Mouse (Mus musculus): ENCODE data around the gene Grk4.
"Not testable (repeated sequence)": the region's sequence is repeated elsewhere in the genome, so short reads cannot be mapped to it uniquely, and the experiment has no call there.

Gene Grk4

DNA sequence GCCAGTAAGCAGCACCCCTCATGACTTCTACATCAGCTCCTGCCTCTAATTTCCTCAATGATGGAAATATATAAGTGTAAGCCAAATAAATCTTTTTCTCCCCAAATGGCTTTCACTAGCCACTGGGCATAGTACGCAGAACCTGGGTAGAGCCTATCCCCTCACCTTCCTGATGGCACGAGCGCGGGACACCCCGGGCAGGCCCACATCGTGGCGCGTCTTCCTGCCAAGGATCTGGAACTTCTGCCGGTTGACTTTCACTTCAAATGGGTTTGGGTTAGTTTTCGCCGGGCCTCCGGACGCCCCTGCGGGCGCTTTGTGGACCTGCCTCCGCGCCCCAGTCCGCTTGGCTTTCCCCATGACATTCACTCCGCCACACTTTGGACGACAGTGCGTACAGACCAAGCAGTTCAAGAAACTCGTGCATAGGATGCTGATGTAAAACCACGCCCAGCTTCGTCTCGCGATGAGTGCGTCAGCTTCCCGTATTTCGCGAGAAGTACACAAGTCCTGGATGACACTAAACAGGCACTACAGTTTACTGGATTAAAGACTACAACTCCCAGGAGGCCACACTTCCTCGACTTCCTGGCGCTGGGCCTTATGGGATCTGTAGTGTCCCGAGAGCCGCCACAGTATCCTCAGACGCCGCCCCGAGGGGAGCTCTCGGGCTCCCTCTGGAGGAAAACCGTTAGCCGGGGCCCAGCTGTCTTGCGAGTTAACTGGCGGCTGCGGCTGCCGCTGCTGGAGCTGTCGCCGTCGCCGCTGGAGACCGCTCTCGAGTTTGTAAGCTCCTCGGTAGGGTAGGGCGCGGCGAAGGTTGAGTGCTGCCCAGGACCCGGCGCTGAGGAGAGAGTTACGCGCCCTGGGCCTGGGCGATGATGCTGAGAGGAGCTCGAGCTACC lies at the start of gene Grk4, which contains the start of gene Nop14:
Grk4 (plus strand) TSS at position 694 of the 905 bp plus-strand sequence.
Nop14 (minus strand) TSS at position 463 of the 905 bp plus-strand sequence.
- peak; percentile 99 for DNase-seq

DNA sequence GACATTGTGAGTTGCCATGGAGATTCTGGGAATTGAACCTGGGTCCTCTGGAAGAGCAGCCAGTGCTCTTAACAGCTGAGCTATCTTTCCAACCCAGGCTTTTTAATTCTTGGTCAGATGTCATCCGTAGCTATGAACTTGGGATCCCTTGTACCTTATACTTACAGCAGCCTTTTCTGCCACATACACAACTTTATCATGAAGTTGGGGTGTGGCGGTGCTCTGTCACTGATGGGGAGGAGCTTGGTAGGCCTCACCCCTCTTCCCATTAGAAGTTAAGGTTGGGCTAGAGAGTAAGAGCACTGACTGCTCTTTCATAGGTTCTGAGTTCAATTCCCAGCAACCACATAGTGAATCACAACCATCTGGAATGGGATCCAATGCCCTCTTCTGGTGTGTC lies 27.2 kb upstream of the Grk4 start:
- no peak for DNase-seq

DNA sequence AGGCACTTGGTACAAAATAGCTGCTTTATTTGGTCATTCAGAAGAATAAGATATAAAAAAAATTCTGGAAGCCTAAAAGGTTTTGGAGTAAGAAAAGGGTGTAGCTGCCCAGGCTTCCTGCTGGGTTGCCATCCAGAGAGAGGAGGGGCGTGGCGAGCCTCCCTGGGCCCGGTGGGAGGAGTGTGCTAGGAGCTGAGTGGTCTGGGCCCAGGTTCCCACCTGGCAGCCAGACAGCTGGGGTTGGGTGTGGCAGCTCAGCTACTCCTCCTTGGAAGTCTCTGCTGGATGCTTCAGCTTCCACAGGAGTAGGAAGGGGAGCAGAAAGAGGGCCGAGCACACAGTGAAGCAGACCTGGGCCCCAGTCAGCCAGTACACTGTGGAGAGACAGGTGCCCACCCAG lies 26.5 kb upstream of the Grk4 start:
- DNase-seq, result no peak

DNA sequence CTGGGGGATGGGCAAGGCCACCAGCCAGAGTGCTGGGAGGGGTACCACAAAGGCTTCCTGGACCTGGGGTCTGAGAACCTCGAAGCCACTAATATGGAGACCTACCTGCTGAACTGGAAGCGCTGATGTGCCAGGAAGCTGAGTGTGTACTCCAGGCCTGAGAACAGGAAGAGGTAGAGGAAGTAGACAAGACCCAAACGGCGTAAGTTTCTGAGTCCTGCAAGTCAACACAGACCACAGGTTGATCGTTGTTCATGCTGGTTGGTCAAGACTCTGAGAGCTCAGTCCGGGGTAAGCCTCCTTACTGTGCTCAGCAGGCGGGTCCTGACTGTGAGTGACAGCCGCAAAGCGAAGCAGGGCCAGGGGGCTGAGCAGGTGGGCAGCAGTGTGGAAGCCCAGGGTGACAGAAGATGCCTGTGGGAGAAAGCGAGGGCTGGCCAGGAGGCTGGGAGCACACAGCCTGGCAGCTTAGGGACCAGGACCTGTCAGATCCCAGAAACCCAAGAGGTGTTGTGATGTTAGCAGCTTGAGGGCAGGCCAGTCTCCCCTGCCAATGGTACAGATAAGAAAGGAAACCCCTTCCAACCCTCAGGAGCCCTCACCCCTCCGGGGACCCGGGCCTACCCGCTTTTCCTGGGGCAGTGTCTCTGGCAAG lies 25.3 kb upstream of the Grk4 start:
- no peak for DNase-seq

DNA sequence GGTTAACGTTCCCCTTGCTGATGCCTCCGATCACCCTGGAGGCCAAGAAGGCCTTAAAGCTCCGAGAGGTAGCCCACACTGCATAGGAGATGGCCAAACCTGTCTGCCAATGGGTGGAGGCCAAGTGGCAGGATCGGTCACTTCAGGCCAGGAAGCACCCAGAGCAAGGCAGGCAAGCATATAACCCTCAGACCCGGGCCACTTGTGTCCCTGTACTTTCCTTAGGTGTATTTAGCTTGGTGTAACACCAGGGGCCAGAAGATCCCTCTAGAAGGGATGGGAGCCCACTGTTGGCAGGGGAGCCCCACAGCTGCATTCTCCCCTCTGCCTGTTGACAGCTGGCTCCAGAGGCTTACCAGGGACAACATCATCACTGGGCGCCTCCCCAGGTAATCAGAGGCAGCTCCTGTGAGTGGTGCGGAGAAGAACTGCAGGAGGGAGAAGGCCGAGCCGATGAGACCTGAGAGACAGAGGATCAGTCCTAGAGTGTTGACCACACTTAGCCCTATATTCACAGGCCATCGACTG lies 24.4 kb upstream of the Grk4 start:
- DNase-seq, result peak; percentile 20

DNA sequence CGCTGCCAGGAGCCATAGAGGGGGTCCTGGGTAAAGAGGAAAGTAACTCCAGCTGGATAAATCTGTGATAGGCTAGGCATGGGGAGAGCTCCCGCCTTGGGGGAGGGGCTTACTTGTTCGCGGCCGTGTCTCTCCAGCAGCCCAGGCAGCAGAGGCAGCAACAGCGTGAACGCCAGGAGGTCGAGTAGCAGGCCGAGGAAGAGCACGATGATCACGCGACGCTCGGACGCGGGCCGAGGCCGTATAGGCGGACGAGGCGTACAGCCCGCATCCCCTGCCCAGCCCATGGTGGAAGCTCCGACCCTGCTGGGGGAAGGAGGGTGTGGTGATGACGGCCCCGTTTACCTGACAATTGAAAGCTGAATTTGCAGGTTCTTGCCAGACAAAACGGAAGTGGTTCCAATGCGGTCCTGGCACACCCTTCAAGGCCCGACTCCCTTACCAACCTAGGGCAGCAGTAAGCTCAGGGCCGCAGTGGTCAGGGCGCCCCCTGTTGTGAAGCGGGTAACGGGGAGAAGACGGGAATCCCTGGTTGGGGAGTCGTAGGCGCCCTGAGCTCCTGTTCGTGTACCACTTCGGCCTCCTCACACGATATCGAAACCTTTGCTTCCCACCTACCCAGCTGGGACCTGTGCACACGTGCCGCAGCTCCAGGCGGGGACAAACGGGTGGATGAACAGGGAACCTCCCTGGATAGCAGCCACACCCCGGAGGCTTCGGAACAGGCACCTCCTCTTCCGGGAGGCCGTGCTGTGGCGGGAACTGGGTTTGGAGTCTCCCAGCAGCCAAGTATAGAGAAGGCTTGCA lies 23.5 kb upstream of the Grk4 start, which contains the start of gene Mfsd10:
Mfsd10 (minus strand) TSS at position 732 of the 807 bp plus-strand sequence.
- peak; percentile 82 for DNase-seq

DNA sequence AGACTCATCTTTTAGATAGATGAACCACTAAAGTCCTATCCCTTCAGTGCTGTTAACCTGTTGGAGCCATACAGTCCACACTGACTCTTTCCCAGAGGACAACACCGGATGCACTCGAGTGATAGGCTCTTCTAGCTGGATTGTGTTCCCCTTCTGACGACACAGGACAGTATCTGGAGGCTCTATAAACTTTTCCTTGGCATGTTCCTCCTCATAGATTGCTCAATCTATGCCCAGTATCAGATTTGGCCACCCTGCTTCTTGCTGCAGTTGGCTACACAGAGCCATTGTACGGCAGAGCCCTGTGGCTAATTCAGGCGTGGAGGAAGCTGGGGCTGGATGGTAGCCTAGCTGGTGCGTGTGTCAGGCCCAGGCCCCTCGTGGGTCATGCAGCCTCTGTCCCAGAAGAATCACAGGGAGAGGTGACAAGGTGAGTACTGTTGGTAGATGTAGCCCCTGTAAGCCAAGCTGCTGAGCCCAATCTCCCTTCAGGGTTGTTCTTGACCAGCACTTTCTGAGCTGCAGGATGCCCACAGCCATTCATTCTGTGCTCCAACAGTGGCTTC lies 22.5 kb upstream of the Grk4 start:
- no peak for DNase-seq

DNA sequence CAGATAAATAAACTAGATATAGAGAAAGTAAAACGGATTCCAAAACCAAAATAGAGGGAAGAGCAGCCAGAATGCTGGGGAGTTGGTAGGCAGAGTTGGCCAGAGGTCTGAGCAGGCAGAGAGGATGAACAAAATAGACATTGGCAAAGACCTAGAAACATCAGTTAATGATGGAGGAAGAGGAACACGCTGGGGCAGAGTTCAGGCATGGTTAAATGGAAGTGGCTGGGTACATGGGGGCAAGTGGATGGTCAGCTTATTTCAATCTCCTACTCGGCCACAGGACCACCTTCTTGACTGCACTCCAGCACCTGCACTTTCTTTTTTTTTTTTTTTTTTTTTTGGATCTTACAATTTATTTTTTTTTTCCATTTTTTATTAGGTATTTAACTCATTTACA lies 18.2 kb upstream of the Grk4 start:
- DNase-seq, result no peak

DNA sequence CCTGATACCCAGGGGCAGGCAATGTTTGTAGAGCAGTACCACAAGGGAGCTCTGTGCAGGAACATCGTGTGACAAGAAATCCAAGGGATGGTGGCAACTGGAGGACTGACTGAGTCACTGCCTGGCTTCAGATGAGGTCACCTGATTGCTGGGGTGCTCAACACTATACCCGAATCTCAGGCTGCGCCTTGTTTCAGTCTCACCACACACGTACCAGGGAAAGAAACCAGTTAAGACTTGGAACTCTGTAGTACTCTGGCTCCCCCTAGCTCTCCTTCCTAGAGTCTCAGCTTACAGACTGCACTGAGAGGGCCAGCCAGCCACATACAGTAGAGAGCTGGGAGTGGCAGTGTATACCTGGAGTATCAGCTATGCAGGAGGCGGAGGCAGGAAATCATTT lies 17.2 kb upstream of the Grk4 start:
- peak; percentile 65 for DNase-seq

DNA sequence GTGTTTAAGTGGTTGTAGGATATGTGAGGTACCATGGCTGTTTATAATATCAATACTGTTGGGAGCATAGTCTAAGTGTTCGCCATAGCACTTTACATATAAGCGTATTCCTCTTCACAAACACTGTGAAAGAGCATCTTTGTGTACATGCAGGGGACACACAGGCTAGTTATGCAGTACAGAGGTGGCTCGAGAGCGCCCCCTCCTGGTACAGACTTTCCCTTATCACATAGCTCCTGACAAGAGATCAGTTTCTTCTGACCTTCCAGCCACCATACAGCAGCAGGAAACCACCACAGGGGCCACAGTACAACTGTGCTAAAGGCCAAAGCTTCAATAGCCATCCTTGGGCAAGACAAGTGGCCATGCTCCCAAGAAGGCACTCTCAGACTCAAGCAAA lies 12.6 kb upstream of the Grk4 start:
- DNase-seq, result peak; percentile 74

DNA sequence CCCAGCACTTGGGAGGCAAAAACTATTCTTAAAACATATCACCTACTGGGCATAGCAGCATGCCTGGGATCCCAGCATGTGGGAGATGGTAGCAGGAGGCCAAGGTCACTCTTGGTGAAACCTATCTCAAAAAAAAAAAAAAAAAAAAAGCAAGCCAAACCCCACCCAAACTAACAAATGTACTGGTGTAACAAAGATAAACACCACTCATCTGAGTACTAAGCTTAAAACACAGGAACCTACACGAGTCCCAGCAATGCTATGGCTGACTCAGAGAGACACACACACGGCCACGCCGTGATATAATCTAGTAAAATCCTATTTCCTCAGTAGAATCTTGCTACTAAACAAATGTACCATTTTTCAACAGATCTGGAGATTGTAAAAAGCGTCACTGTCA lies 7.2 kb upstream of the Grk4 start:
- no peak for DNase-seq

DNA sequence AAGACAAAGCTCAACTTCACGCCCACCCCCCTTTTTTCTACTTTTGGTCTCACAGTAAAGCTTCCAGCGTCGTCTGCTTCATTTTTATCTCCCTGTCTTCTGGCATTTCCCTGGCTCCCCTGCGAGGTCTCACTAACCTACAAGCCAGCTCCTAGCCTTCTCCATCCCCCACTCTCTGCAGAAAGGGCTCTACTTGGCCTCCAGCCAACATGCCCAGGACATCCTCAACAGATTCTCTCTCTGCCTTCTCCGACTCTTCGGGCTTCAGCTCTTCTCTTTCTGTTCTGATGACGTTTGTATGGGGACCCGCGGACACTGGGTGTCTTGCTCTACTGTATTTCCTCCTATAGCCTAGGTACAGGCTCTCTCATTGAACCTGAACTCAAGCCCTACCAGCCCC lies 5.3 kb upstream of the Grk4 start:
- no peak for DNase-seq

DNA sequence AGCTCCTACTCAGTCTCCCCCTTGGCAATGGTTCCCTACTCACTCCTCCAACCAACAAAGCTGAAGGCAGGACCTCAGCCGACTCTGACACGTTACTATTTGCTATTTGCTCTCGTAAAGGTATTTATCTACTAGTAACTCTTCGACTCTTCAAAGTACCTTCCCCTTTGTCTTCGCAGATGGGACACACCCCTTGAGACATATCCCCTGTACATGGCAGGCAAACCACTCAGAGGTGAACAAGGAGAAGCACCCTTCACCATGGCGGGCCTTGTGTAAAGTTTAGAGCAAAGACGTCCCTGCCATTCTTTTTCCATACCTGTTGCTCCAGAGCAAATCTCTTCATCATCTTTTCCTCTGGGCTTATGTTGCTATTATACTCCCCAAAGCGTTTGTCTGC lies 2.6 kb upstream of the Grk4 start:
- DNase-seq, result no peak

DNA sequence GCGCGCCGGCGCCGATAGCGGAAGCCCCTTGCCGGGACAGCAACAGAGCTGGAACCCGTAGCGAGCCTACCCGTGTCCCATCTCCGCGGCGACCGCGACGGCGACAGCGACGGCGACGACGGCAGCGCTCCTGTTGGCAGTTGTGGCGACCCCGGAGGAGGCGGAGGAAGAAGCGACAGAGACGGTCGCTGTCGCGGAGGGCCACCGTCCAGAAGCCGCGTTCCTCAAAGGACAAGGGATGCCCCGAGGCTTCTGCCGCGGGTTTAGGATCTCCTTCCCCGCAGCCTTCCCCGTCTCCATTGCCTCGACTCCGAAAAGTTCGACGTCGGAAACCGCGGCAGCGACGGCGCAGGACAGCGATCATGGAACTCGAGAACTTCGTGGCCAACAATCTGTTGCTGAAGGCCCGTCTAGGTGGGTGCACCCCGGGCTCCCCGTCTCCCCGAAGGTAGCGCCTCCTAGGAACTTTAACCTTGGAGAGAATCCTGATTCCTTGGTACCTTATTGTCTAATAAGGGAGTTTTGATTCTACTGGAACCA lies 482 bp downstream of the Grk4 start:
- no peak for DNase-seq

DNA sequence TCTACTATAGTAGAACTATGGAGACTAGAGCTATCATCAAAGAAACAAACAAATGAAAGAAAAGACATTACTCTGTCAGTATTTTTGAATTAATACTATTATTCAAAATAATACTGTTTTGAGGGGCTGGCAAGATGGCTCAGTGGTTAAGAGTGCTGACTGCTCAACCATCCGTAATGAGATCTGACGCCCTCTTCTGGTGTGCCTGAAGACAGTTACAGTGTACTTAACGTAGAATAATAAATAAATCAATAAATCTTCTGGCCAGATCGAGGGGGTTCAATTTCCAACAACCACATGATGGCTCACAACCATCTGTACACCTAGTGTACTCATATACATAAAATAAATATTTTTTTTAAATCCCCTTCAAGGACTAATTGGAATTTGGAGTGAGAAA lies 1.7 kb downstream of the Grk4 start:
- DNase-seq, result no peak

DNA sequence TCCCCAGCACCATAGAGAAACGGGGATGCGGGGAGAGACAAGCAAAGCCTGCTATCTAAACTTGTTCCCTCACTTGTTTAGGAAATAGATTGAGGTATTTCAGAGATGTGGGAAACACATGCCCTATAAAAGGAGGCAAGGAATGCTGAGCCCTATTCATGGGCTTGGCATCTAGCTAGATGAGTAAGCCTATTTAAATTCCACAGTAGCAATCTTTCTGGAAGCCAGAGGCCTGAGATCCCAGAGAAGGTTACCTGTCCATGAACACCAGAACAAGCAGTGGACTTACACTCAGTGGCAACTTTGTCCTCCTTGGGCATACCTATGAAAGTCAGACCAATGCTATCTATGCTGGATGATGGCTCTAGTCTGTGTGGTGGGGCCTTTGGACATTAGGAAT lies 3.1 kb downstream of the Grk4 start:
- DNase-seq, result no peak

DNA sequence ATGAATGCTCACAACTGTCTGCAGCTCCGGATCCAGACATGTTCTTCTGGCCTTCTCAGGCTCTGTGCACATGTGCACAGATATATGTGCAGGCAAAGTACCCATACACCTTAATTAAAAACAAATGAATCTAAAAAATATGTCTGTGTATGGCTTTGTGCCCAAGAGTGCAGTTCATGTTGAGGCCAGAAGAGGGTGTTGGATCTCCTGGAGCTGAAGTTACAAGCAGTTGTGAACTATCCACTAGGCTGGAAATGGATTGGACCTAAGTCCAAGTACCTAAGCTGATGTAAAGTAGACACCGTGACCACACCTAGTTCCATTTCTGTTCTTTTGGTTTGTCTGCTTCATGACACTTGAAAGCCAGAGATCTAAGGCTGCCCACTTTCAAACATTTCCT lies 9.3 kb downstream of the Grk4 start:
- no peak for DNase-seq

DNA sequence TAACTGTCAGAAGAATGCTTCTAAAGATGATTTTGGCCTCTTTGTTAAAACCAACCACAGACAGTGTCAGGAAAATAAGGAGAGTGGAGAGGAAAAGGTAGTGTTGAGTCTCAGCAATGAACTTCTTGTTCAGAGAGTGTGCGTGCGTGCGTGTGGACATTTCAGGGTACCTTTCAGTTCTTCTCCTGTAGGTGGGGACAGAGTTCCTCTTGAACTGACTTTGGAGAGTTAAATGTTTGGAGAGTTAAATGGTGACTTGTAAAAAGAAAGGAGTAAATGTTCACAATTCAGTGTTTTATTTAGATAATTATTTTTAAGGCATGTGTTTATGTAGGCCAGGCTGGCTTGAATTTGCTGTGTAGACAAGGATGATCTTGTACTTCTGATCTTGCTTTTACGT lies 10.1 kb downstream of the Grk4 start:
- DNase-seq, result no peak

DNA sequence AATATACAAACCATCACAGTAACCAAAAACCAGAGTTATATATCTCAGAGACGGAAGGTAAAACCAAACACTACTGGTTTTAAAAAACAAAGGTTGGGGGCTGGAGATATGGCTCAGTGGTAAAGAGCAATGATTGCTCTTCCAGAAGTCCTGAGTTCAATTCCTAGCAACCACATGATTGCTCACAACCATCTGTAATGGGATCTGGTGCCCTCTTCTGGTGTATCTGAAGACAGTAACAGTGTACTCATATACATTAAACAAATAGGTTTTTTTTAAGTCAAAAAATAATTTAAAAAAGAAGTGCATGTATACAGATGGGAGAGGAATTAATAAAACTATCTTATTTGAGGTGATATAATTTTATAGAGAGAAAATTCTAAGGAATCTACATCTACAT lies 29.7 kb downstream of the Grk4 start:
- DNase-seq, result no peak

DNA sequence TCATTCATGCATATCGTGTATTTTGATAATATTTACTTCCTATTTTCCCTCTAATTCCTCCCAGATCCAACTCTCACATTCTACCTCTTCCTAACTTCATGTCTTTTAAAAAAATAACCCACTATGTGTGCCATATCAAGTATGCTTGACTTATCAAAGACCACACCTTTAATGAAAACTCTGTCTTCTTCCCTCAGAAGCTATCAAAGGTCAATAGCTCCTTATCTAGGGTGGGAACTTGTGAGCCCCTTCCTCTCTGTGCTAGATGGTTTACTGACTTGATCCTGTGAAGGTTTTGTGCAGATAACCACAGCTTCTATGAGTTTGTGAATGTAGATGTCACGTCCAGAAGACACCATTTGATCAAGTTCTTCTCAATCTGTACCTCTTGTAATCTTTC lies 32.6 kb downstream of the Grk4 start:
- DNase-seq, result no peak

DNA sequence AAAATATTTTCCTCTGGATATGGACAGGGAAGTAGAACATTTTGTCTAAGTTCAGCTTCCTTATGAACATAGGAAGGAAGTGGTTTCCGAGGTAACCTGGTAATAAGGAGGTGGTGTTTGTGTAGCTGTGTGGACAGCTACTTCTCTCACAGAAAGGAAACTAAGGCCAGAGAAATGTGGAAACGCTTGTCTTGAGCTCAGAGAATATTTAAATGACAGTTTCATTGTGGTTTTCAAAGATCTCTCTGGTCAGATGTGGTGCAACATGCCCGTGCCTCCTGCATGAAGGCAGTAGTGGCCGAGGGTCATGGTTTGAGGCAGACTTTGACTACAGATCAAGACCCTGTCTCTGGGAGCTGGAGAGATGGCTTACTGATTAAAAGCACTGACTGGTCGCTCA lies 35.3 kb downstream of the Grk4 start:
- no peak for DNase-seq

DNA sequence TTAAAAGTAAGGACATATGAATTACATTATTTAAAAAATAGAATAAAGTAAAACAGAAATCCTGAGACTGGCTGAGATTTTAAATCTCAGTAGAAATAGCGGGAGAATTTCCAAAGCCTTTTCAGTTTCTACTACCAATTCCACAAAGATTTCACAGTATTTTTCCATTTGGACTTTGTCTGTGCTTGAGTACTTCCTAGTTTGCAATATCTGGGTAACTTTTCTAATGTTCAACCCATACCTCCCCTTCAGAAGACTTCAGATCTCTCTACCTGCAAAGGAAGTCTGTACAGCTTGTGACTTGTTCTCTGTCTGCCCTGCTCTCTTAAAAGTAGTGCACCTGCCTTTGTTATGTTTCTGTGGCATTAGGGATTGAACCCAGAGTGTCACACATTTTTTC lies 48.3 kb downstream of the Grk4 start:
- no peak for DNase-seq

DNA sequence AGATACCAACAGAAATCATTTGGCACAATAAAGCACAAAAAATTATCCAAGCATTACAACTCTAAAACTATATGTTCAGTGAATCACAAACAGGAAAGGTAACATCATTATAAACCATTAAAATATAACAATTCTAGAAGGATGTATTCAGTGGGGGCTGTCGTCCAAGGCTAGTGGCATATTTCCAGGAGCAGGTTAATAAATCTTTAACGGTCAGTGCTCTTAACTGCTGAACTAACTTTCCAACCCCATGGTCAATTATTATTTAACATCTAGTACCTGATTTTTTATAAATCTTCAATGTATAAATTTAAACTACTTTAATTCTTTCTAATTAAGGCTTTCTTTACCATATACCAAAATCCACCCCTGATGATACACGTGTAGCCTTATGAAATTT lies 54.2 kb downstream of the Grk4 start:
- not testable (repeated sequence) for DNase-seq
